Mouse (Mus musculus): Measurements from ENCODE around the gene Cdh12. TPM values are rescaled to one million over a fixed set of nuclear protein-coding genes. Genes with fewer than 3 reads are reported as not detected.

Gene Cdh12
- polyA plus RNA-seq, 1 experiment, result not detected

- H3K4me2 ChIP-seq (ENCODE audit: low read depth), result no peak overlapping the region
- no peak overlapping the region for H3K4me3 ChIP-seq
- no peak overlapping the region for H3ac ChIP-seq (ENCODE audit: control insufficient read depth, insufficient read length)
- no peaks in the 10 kb centered on the region for H3K79me2 ChIP-seq (ENCODE audit: control insufficient read depth, insufficient read depth)
- H3K27me3 ChIP-seq (ENCODE audit: control insufficient read depth, insufficient read depth, insufficient read length), result no peaks in the 10 kb centered on the region
- no peak for TF ChIP-seq POLR2A (IDR thresholded peaks at IDR 0.05; ENCODE audit: insufficient read length, low read depth)
- TF ChIP-seq CEBPB (IDR thresholded peaks at IDR 0.05; ENCODE audit: insufficient read depth, poor library complexity, severe bottlenecking), result peak; percentile 94
- H3K36me3 ChIP-seq (ENCODE audit: control insufficient read depth, insufficient read depth), result no peaks in the 10 kb centered on the region
Measured at GRCm38 (mm10) chr15:20642905-20643414, 193.9 kb downstream of the Cdh12 start.

GRCm38 (mm10) chr15:20660221-20660620 is 211.2 kb downstream of the Cdh12 start:
- H3K27me3 ChIP-seq (ENCODE audit: control insufficient read depth, insufficient read depth, insufficient read length), result no peaks in the 10 kb centered on the region

GRCm38 (mm10) chr15:20666650-20667049 is 217.6 kb downstream of the Cdh12 start, which contains the start of gene Acot10:
Gene Acot10, minus strand, starts transcription at chr15:20666750.
- Histone ChIP-seq H3K36me3 (ENCODE audit: control insufficient read depth, insufficient read depth) (no peaks in the 10 kb centered on the region), H3ac (ENCODE audit: control insufficient read depth, insufficient read length) (no peak within 1 kb of the TSS), H3K79me2 (ENCODE audit: control insufficient read depth, insufficient read depth) (no peaks in the 10 kb centered on the region), H3K4me2 (ENCODE audit: low read depth) (no peak within 1 kb of the TSS), H3K27me3 (ENCODE audit: control insufficient read depth, insufficient read depth, insufficient read length) (no peaks in the 10 kb centered on the region), H3K4me3 (no peak within 1 kb of the TSS)
- TF ChIP-seq POLR2AphosphoS2 (IDR thresholded peaks at IDR 0.05; ENCODE audit: insufficient read length, low read depth), result no peak
- TF ChIP-seq MYOD1 (IDR thresholded peaks at IDR 0.05; ENCODE audit: control insufficient read depth in 1 of 3, insufficient read length in 2 of 3, low read depth in 2 of 3), result no peak
- no peak for TF ChIP-seq REST (IDR thresholded peaks at IDR 0.05; ENCODE audit: insufficient read depth, insufficient read length)
- TF ChIP-seq TCF3 (IDR thresholded peaks at IDR 0.05; ENCODE audit: insufficient read length, low read depth), result no peak
- TF ChIP-seq SRF (IDR thresholded peaks at IDR 0.05; ENCODE audit: control insufficient read depth, insufficient read length, low read depth), result no peak
- no peak for TF ChIP-seq MAX (IDR thresholded peaks at IDR 0.05; ENCODE audit: low read depth)
- TF ChIP-seq USF1 (IDR thresholded peaks at IDR 0.05; ENCODE audit: low read depth), result no peak
- no peak for TF ChIP-seq CEBPB (IDR thresholded peaks at IDR 0.05; ENCODE audit: insufficient read depth, poor library complexity, severe bottlenecking)
- TF ChIP-seq POLR2A (IDR thresholded peaks at IDR 0.05; ENCODE audit: insufficient read length, low read depth), result no peak
- no peak for TF ChIP-seq TCF12 (IDR thresholded peaks at IDR 0.05; ENCODE audit: insufficient read depth, poor library complexity, severe bottlenecking)
- TF ChIP-seq MYOG (IDR thresholded peaks at IDR 0.05; ENCODE audit: control insufficient read depth in 1 of 3, insufficient read depth in 1 of 3, insufficient read length in 2 of 3, low read depth in 2 of 3), result no peak

More at GRCm38 (mm10) chr15:20660221-20660620, 211.2 kb downstream of the Cdh12 start:
- Histone ChIP-seq H3K79me2 (ENCODE audit: control insufficient read depth, insufficient read depth) (no peaks in the 10 kb centered on the region), H3K4me2 (ENCODE audit: low read depth) (no peak overlapping the region), H3K36me3 (ENCODE audit: control insufficient read depth, insufficient read depth) (no peaks in the 10 kb centered on the region), H3K4me3 (no peak overlapping the region), H3ac (ENCODE audit: control insufficient read depth, insufficient read length) (no peak overlapping the region)
- TF ChIP-seq POLR2A (IDR thresholded peaks at IDR 0.05; ENCODE audit: insufficient read length, low read depth), result no peak
- no peak for TF ChIP-seq MYOD1 (IDR thresholded peaks at IDR 0.05; ENCODE audit: control insufficient read depth in 1 of 3, insufficient read length in 2 of 3, low read depth in 2 of 3)
- no peak for TF ChIP-seq USF1 (IDR thresholded peaks at IDR 0.05; ENCODE audit: low read depth)
- TF ChIP-seq MAX (IDR thresholded peaks at IDR 0.05; ENCODE audit: low read depth), result no peak
- TF ChIP-seq CEBPB (IDR thresholded peaks at IDR 0.05; ENCODE audit: insufficient read depth, poor library complexity, severe bottlenecking), result no peak
- TF ChIP-seq E2F4 (IDR thresholded peaks at IDR 0.05; ENCODE audit: insufficient read depth), result no peak
- TF ChIP-seq SRF (IDR thresholded peaks at IDR 0.05; ENCODE audit: control insufficient read depth, insufficient read length, low read depth), result no peak
- no peak for TF ChIP-seq TCF12 (IDR thresholded peaks at IDR 0.05; ENCODE audit: insufficient read depth, poor library complexity, severe bottlenecking)
- TF ChIP-seq TCF3 (IDR thresholded peaks at IDR 0.05; ENCODE audit: insufficient read length, low read depth), result no peak
- TF ChIP-seq MYOG (IDR thresholded peaks at IDR 0.05; ENCODE audit: control insufficient read depth in 1 of 3, insufficient read depth in 1 of 3, insufficient read length in 2 of 3, low read depth in 2 of 3), result no peak

- Histone ChIP-seq H3K79me2 (ENCODE audit: control insufficient read depth, insufficient read depth) (no peaks in the 10 kb centered on the region), H3K36me3 (ENCODE audit: control insufficient read depth, insufficient read depth) (no peaks in the 10 kb centered on the region), H3K4me3 (no peak overlapping the region), H3K4me2 (ENCODE audit: low read depth) (no peak overlapping the region), H3K27me3 (ENCODE audit: control insufficient read depth, insufficient read depth, insufficient read length) (no peaks in the 10 kb centered on the region), H3ac (ENCODE audit: control insufficient read depth, insufficient read length) (no peak overlapping the region)
- no peak for TF ChIP-seq MYOG (IDR thresholded peaks at IDR 0.05; ENCODE audit: control insufficient read depth in 1 of 3, insufficient read depth in 1 of 3, insufficient read length in 2 of 3, low read depth in 2 of 3)
- no peak for TF ChIP-seq REST (IDR thresholded peaks at IDR 0.05; ENCODE audit: insufficient read depth, insufficient read length)
- no peak for TF ChIP-seq POLR2AphosphoS2 (IDR thresholded peaks at IDR 0.05; ENCODE audit: insufficient read length, low read depth)
- no peak for TF ChIP-seq USF1 (IDR thresholded peaks at IDR 0.05; ENCODE audit: low read depth)
- no peak for TF ChIP-seq CEBPB (IDR thresholded peaks at IDR 0.05; ENCODE audit: insufficient read depth, poor library complexity, severe bottlenecking)
- TF ChIP-seq E2F4 (IDR thresholded peaks at IDR 0.05; ENCODE audit: insufficient read depth), result no peak
- TF ChIP-seq MAX (IDR thresholded peaks at IDR 0.05; ENCODE audit: low read depth), result no peak
- TF ChIP-seq MYOD1 (IDR thresholded peaks at IDR 0.05; ENCODE audit: control insufficient read depth in 1 of 3, insufficient read length in 2 of 3, low read depth in 2 of 3), result no peak
- TF ChIP-seq POLR2A (IDR thresholded peaks at IDR 0.05; ENCODE audit: insufficient read length, low read depth), result no peak
- no peak for TF ChIP-seq TCF3 (IDR thresholded peaks at IDR 0.05; ENCODE audit: insufficient read length, low read depth)
- TF ChIP-seq TCF12 (IDR thresholded peaks at IDR 0.05; ENCODE audit: insufficient read depth, poor library complexity, severe bottlenecking), result no peak
- TF ChIP-seq SRF (IDR thresholded peaks at IDR 0.05; ENCODE audit: control insufficient read depth, insufficient read length, low read depth), result no peak
Measured at GRCm38 (mm10) chr15:20667350-20667749, 218.3 kb downstream of the Cdh12 start.

GRCm38 (mm10) chr15:20667989-20668388 is 218.9 kb downstream of the Cdh12 start:
- no peak overlapping the region for H3ac ChIP-seq (ENCODE audit: control insufficient read depth, insufficient read length)
- no peaks in the 10 kb centered on the region for H3K36me3 ChIP-seq (ENCODE audit: control insufficient read depth, insufficient read depth)
- TF ChIP-seq REST (IDR thresholded peaks at IDR 0.05; ENCODE audit: insufficient read depth, insufficient read length) (no peak), MAX (IDR thresholded peaks at IDR 0.05; ENCODE audit: low read depth) (no peak), E2F4 (IDR thresholded peaks at IDR 0.05; ENCODE audit: insufficient read depth) (no peak), SRF (IDR thresholded peaks at IDR 0.05; ENCODE audit: control insufficient read depth, insufficient read length, low read depth) (no peak), MYOD1 (IDR thresholded peaks at IDR 0.05; ENCODE audit: control insufficient read depth in 1 of 3, insufficient read length in 2 of 3, low read depth in 2 of 3) (no peak), TCF3 (IDR thresholded peaks at IDR 0.05; ENCODE audit: insufficient read length, low read depth) (no peak), POLR2AphosphoS2 (IDR thresholded peaks at IDR 0.05; ENCODE audit: insufficient read length, low read depth) (no peak), USF1 (IDR thresholded peaks at IDR 0.05; ENCODE audit: low read depth) (no peak), POLR2A (IDR thresholded peaks at IDR 0.05; ENCODE audit: insufficient read length, low read depth) (no peak), MYOG (IDR thresholded peaks at IDR 0.05; ENCODE audit: control insufficient read depth in 1 of 3, insufficient read depth in 1 of 3, insufficient read length in 2 of 3, low read depth in 2 of 3) (no peak), CEBPB (IDR thresholded peaks at IDR 0.05; ENCODE audit: insufficient read depth, poor library complexity, severe bottlenecking) (no peak), TCF12 (IDR thresholded peaks at IDR 0.05; ENCODE audit: insufficient read depth, poor library complexity, severe bottlenecking) (no peak)
- H3K4me2 ChIP-seq (ENCODE audit: low read depth), result no peak overlapping the region
- H3K4me3 ChIP-seq, result no peak overlapping the region
- H3K27me3 ChIP-seq (ENCODE audit: control insufficient read depth, insufficient read depth, insufficient read length), result no peaks in the 10 kb centered on the region
- H3K79me2 ChIP-seq (ENCODE audit: control insufficient read depth, insufficient read depth), result no peaks in the 10 kb centered on the region
